Mouse (Mus musculus) C2C12 (cell line): ENCODE measurements around the gene Insyn1.

ENCODE experiments used
- CTCF ChIP-seq: IDR thresholded peaks from one replicate; pipeline ENCODE4 v1.5.1; 2011; ENCODE audit not compliant: control insufficient read depth, insufficient read depth, insufficient read length
- FOSL1 ChIP-seq: IDR thresholded peaks from one replicate; pipeline ENCODE4 v1.8.0; 2011; ENCODE audit warnings: mild to moderate bottlenecking, low read length; ENCODE audit not compliant: poor library complexity, insufficient read depth, severe bottlenecking
- MAX ChIP-seq: IDR thresholded peaks from one replicate; pipeline ENCODE4 v1.6.1; 2011; ENCODE audit warnings: mild to moderate bottlenecking, control low read depth
- MYOD1 ChIP-seq: IDR thresholded peaks from one replicate; pipeline ENCODE4 v1.6.1; 2011; ENCODE audit warnings: low read depth; ENCODE audit not compliant: control insufficient read depth, insufficient read length
- MYOG ChIP-seq: IDR thresholded peaks from one replicate; pipeline ENCODE4 v1.6.1; 2011; ENCODE audit not compliant: control insufficient read depth, insufficient read length; ENCODE audit errors: extremely low read depth
- USF1 ChIP-seq: IDR thresholded peaks from one replicate; pipeline ENCODE4 v1.6.1; 2011; ENCODE audit warnings: low read depth, mild to moderate bottlenecking, control low read depth, moderate library complexity

DNA sequence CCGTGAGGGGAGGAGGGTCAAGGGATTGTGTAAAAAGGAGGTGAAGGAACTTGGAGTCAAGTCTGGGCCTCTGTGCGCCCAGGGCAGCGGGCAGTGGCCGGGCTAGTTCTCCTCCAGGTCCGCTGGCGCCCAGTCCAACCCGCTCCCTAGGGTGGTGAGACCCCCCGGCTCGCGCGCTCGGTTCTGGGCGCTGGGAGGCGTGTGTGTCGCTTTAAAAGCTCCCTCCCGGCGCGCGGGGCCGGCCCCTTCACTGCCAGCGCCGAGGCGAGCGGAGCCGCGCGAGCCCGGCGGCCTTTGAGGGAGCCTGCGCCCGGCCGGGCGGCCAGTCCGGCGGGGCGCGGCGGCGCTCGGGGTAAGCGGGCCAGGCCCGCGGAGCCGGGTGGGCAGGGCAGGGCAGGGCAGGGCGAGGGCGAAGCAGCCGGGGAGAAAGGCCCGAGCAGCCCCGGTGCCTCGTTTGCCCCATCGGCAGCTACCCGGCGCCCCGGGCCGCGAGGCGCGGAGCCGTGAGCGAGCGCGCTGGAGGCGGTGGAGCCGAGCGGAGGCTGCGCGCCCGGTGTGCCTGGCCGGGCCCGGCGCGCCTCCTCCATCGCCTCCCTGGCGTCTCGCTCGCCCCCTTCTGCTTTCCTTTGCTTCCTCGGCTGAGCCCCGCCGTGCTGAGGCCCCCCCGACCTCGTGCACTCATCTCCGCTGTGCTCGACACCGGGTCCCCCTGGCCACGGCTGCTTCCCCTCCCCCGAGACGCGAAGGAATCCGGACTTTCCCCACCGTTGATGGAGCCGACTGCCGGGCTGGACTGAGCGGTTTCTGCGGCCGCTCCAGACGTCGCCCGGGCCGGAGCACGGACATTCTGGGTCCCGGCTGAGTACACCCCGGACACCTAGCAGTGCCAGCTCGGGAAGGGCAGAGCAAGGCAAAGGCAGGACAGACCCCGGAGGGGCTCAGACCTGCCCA is at the start of gene Insyn1:
- TF ChIP-seq USF1 (no peak), CTCF (no peak), FOSL1 (no peak), MYOG (no peak), MAX (no peak), MYOD1 (no peak)
